Mouse (Mus musculus) embryonic facial prominence, embryonic 10.5 days (tissue): ENCODE data around the gene Olfr1036. TPM values are rescaled to one million over a fixed set of nuclear protein-coding genes. Genes with fewer than 3 reads are reported as not detected.
"Not testable (repeated sequence)": the region's sequence is repeated elsewhere in the genome, so short reads cannot be mapped to it uniquely, and the experiment has no call there.

Source experiments
- DNase-seq: peaks from one replicate; pipeline ENCODE4 v3.0.0-alpha.2; 2017; ENCODE audit warnings: low spot score
- H3K27ac ChIP-seq: fragments of 300-500 bp; sonication (generic); replicated peaks from 2 replicates; pipeline ENCODE4 v1.5.1; 2016; ENCODE audit warnings: mild to moderate bottlenecking
- H3K27me3 ChIP-seq: fragments of 300-500 bp; sonication (generic); replicated peaks from 2 replicates; pipeline ENCODE4 v1.6.1; 2016; ENCODE audit warnings: low read depth, mild to moderate bottlenecking; ENCODE audit not compliant: poor library complexity, severe bottlenecking
- H3K36me3 ChIP-seq: fragments of 300-500 bp; sonication (generic); replicated peaks from 2 replicates; pipeline ENCODE4 v1.6.1; 2016; ENCODE audit warnings: mild to moderate bottlenecking, moderate library complexity
- H3K4me1 ChIP-seq: fragments of 300-500 bp; sonication (generic); 2 replicates; pipeline ENCODE4 v1.6.1; 2016
- H3K4me3 ChIP-seq: fragments of 300-500 bp; sonication (generic); 2 replicates; pipeline ENCODE4 v1.5.1; 2016; ENCODE audit warnings: mild to moderate bottlenecking, moderate library complexity
- H3K9me3 ChIP-seq: fragments of 300-500 bp; sonication (generic); 2 replicates; pipeline ENCODE4 v1.6.1; 2016; ENCODE audit warnings: mild to moderate bottlenecking
- WGBS: fragments of 180-500 bp; shearing (Covaris S2); methylation state at CpG from one replicate; pipeline ENCODE4 v1.1.7; 2016; 5-methylcytosine and 5-hydroxymethylcytosine counted together
- polyA plus RNA-seq: library from polyadenylated mRNA; unstranded; fragments of >200 nt; fragmentation: Nextera tagmentation; extraction: Ambion mirVana; gene quantifications from 2 replicates; pipeline ENCODE4 v1.2.1, GENCODE M21; 2016

The Olfr1036 gene
- not detected in 2 replicates for polyA plus RNA-seq

- not testable (repeated sequence) for H3K4me3 ChIP-seq, H3K4me1 ChIP-seq, H3K27ac ChIP-seq, H3K27me3 ChIP-seq, H3K9me3 ChIP-seq, H3K36me3 ChIP-seq, DNase-seq
These were observed at the start of gene Olfr1036 for GRCm38 (mm10) chr2:86073692-86074091. TSS of gene Olfr1036 (plus strand) at chr2:86073992.

GRCm38 (mm10) chr2:86045561-86045960 is 28.2 kb upstream of the Olfr1036 start, which contains the start of gene Olfr1034:
TSS of gene Olfr1034 (plus strand) at chr2:86045861.
- Histone ChIP-seq H3K4me3 (no peak within 1 kb of the TSS), H3K36me3 (no peaks in the 10 kb centered on the region), H3K27me3 (no peaks in the 10 kb centered on the region), H3K4me1 (no peaks in the 10 kb centered on the region), H3K9me3 (no peaks in the 10 kb centered on the region), H3K27ac (no peak within 1 kb of the TSS)
- no peak for DNase-seq

- not testable (repeated sequence) for H3K36me3 ChIP-seq, H3K27ac ChIP-seq, H3K4me3 ChIP-seq, H3K9me3 ChIP-seq, H3K4me1 ChIP-seq, DNase-seq, H3K27me3 ChIP-seq
These were observed 23.0 kb upstream of the Olfr1036 start for GRCm38 (mm10) chr2:86050777-86051176.

GRCm38 (mm10) chr2:86063766-86064165 is 10.0 kb upstream of the Olfr1036 start:
- not testable (repeated sequence) for H3K9me3 ChIP-seq, H3K27ac ChIP-seq, H3K4me1 ChIP-seq, DNase-seq, H3K27me3 ChIP-seq, H3K36me3 ChIP-seq, H3K4me3 ChIP-seq
- WGBS, result 96% methylated on average over 2 of the region's 2 CpGs

- H3K27me3 ChIP-seq, result no peaks in the 10 kb centered on the region
- H3K9me3 ChIP-seq, result no peaks in the 10 kb centered on the region
- 96% methylated on average over 8 of the region's 8 CpGs for WGBS
- H3K27ac ChIP-seq, result no peak overlapping the region
- H3K36me3 ChIP-seq, result no peaks in the 10 kb centered on the region
- H3K4me1 ChIP-seq, result no peaks in the 10 kb centered on the region
- H3K4me3 ChIP-seq, result no peak overlapping the region
- DNase-seq, result no peak
These were observed 3.6 kb upstream of the Olfr1036 start for GRCm38 (mm10) chr2:86070189-86070588.

- H3K4me3 ChIP-seq, H3K27ac ChIP-seq, H3K36me3 ChIP-seq, H3K27me3 ChIP-seq, H3K4me1 ChIP-seq, H3K9me3 ChIP-seq, DNase-seq: not testable (repeated sequence)
- 80% methylated on average over 1 of the region's 1 CpGs for WGBS
These were observed 6.7 kb downstream of the Olfr1036 start for GRCm38 (mm10) chr2:86080478-86080877.

- 86% methylated on average over 2 of the region's 2 CpGs for WGBS
- no peak for DNase-seq
- H3K4me1 ChIP-seq, result no peaks in the 10 kb centered on the region
- no peaks in the 10 kb centered on the region for H3K9me3 ChIP-seq
- H3K27ac ChIP-seq, result no peak within 1 kb of the TSS
- no peaks in the 10 kb centered on the region for H3K36me3 ChIP-seq
- H3K27me3 ChIP-seq, result no peaks in the 10 kb centered on the region
- no peak within 1 kb of the TSS for H3K4me3 ChIP-seq
These were observed 13.5 kb downstream of the Olfr1036 start, which contains the start of gene Olfr1037 for GRCm38 (mm10) chr2:86087285-86087684. TSS of gene Olfr1037 (minus strand) at chr2:86087385.

Other genes starting within 250 kb of the Olfr1036 start
- not detected in 2 replicates for gene Olfr1019, start 228.5 kb upstream of the Olfr1036 start, polyA plus RNA-seq
- not detected in 2 replicates for gene Olfr1020, start 227.0 kb upstream of the Olfr1036 start, polyA plus RNA-seq
- not detected in 2 replicates for gene Olfr1022, start 205.4 kb upstream of the Olfr1036 start, polyA plus RNA-seq
- gene Olfr1023, start 188.4 kb upstream of the Olfr1036 start, polyA plus RNA-seq, result not detected in 2 replicates
- not detected in 2 replicates for gene Olfr1024, start 168.9 kb upstream of the Olfr1036 start, polyA plus RNA-seq
- not detected in 2 replicates for gene Olfr1025-ps1, start 158.8 kb upstream of the Olfr1036 start, polyA plus RNA-seq
- gene Olfr1026, start 152.4 kb upstream of the Olfr1036 start, polyA plus RNA-seq, result not detected in 2 replicates
- gene Olfr1028, start 123.6 kb upstream of the Olfr1036 start, polyA plus RNA-seq, result not detected in 2 replicates
- not detected in 2 replicates for gene Olfr1029, start 100.1 kb upstream of the Olfr1036 start, polyA plus RNA-seq
- not detected in 2 replicates for gene Olfr1030, start 94.7 kb upstream of the Olfr1036 start, polyA plus RNA-seq
- not detected in 2 replicates for gene Olfr1031, start 83.7 kb upstream of the Olfr1036 start, polyA plus RNA-seq
- not detected in 2 replicates for gene Olfr1032, start 68.5 kb upstream of the Olfr1036 start, polyA plus RNA-seq
- not detected in 2 replicates for gene Olfr1033, start 53.4 kb upstream of the Olfr1036 start, polyA plus RNA-seq
- gene Olfr1034, start 28.1 kb upstream of the Olfr1036 start, polyA plus RNA-seq, result not detected in 2 replicates
- gene Olfr1037, start 13.4 kb downstream of the Olfr1036 start, polyA plus RNA-seq, result not detected in 2 replicates
- not detected in 2 replicates for gene Olfr1039, start 61.9 kb downstream of the Olfr1036 start, polyA plus RNA-seq
- not detected in 2 replicates for gene Olfr1040, start 72.7 kb downstream of the Olfr1036 start, polyA plus RNA-seq
- gene Olfr1042, start 87.8 kb downstream of the Olfr1036 start, polyA plus RNA-seq, result not detected in 2 replicates
- not detected in 2 replicates for gene Olfr1043, start 93.5 kb downstream of the Olfr1036 start, polyA plus RNA-seq
- gene Olfr1044, start 103.8 kb downstream of the Olfr1036 start, polyA plus RNA-seq, result not detected in 2 replicates
- gene Olfr52, start 111.7 kb downstream of the Olfr1036 start, polyA plus RNA-seq, result not detected in 2 replicates
- not detected in 2 replicates for gene Olfr1045, start 129.0 kb downstream of the Olfr1036 start, polyA plus RNA-seq
- gene Olfr1046, start 145.3 kb downstream of the Olfr1036 start, polyA plus RNA-seq, result not detected in 2 replicates
- not detected in 2 replicates for gene Olfr1047, start 157.4 kb downstream of the Olfr1036 start, polyA plus RNA-seq
- gene Olfr1048, start 166.3 kb downstream of the Olfr1036 start, polyA plus RNA-seq, result not detected in 2 replicates
- gene Olfr1049, start 184.3 kb downstream of the Olfr1036 start, polyA plus RNA-seq, result not detected in 2 replicates
- not detected in 2 replicates for gene Olfr1051, start 205.1 kb downstream of the Olfr1036 start, polyA plus RNA-seq
- not detected in 2 replicates for gene Olfr1052, start 218.5 kb downstream of the Olfr1036 start, polyA plus RNA-seq
- not detected in 2 replicates for gene Olfr1053, start 241.3 kb downstream of the Olfr1036 start, polyA plus RNA-seq